Mouse (Mus musculus): Measurements from ENCODE around the gene Ppm1b. TPM values are rescaled to one million over a fixed set of nuclear protein-coding genes. Genes with fewer than 3 reads are reported as not detected.

Ppm1b gene
- polyA plus RNA-seq, 1 experiment from 2014 or later: 90.7 TPM

- Histone ChIP-seq H3K36me3 (ENCODE audit: control insufficient read depth, insufficient read depth, low read length) (no peaks in the 10 kb centered on the region), H3K4me1 (replicated peaks; ENCODE audit: control insufficient read depth, insufficient read depth, low read length) (no peaks in the 10 kb centered on the region), H3K27ac (ENCODE audit: low read depth, low read length) (no peak overlapping the region), H3K9ac (ENCODE audit: low read depth, low read length) (no peak overlapping the region), H3K4me2 (replicated peaks; ENCODE audit: low read depth, low read length) (no peak overlapping the region), H3K27me3 (ENCODE audit: control insufficient read depth, insufficient read depth, low read length) (no peaks in the 10 kb centered on the region), H3K9me3 (ENCODE audit: control insufficient read depth, low read length) (no peaks in the 10 kb centered on the region), H3K4me3 (ENCODE audit: low read depth, low read length) (no peak overlapping the region)
- WGBS: 91% methylated on average over 5 of the region's 5 CpGs
- DNase-seq (ENCODE audit: low spot score): no peak
- ATAC-seq (ENCODE audit: low FRiP score): no peak
Observed at GRCm38 (mm10) chr17:84936809-84937208, 19.7 kb upstream of the Ppm1b start.

GRCm38 (mm10) chr17:84937220-84937619, 19.3 kb upstream of the Ppm1b start:
- no peaks in the 10 kb centered on the region for H3K36me3 ChIP-seq (ENCODE audit: control insufficient read depth, insufficient read depth, low read length)
- DNase-seq (ENCODE audit: low spot score): no peak
- H3K9me3 ChIP-seq (ENCODE audit: control insufficient read depth, low read length): no peaks in the 10 kb centered on the region
- no peak overlapping the region for H3K27ac ChIP-seq (ENCODE audit: low read depth, low read length)
- H3K4me1 ChIP-seq (replicated peaks; ENCODE audit: control insufficient read depth, insufficient read depth, low read length): no peaks in the 10 kb centered on the region
- no peak overlapping the region for H3K4me3 ChIP-seq (ENCODE audit: low read depth, low read length)
- no peak overlapping the region for H3K4me2 ChIP-seq (replicated peaks; ENCODE audit: low read depth, low read length)
- no peaks in the 10 kb centered on the region for H3K27me3 ChIP-seq (ENCODE audit: control insufficient read depth, insufficient read depth, low read length)
- no peak overlapping the region for H3K9ac ChIP-seq (ENCODE audit: low read depth, low read length)
- ATAC-seq (ENCODE audit: low FRiP score): no peak
- 89% methylated on average over 7 of the region's 7 CpGs for WGBS

GRCm38 (mm10) chr17:84938215-84938614, 18.3 kb upstream of the Ppm1b start:
- Histone ChIP-seq H3K9ac (ENCODE audit: low read depth, low read length) (no peak overlapping the region), H3K36me3 (ENCODE audit: control insufficient read depth, insufficient read depth, low read length) (no peaks in the 10 kb centered on the region), H3K27me3 (ENCODE audit: control insufficient read depth, insufficient read depth, low read length) (no peaks in the 10 kb centered on the region), H3K27ac (ENCODE audit: low read depth, low read length) (no peak overlapping the region), H3K4me3 (ENCODE audit: low read depth, low read length) (no peak overlapping the region), H3K9me3 (ENCODE audit: control insufficient read depth, low read length) (no peaks in the 10 kb centered on the region), H3K4me2 (replicated peaks; ENCODE audit: low read depth, low read length) (no peak overlapping the region), H3K4me1 (replicated peaks; ENCODE audit: control insufficient read depth, insufficient read depth, low read length) (no peaks in the 10 kb centered on the region)
- 93% methylated on average over 4 of the region's 4 CpGs for WGBS
- no peak for DNase-seq (ENCODE audit: low spot score)
- ATAC-seq (ENCODE audit: low FRiP score): no peak

- DNase-seq (ENCODE audit: low spot score): no peak
- Histone ChIP-seq H3K4me1 (replicated peaks; ENCODE audit: control insufficient read depth, insufficient read depth, low read length) (no peaks in the 10 kb centered on the region), H3K4me3 (ENCODE audit: low read depth, low read length) (no peak overlapping the region), H3K27ac (ENCODE audit: low read depth, low read length) (no peak overlapping the region), H3K27me3 (ENCODE audit: control insufficient read depth, insufficient read depth, low read length) (no peaks in the 10 kb centered on the region), H3K9me3 (ENCODE audit: control insufficient read depth, low read length) (no peaks in the 10 kb centered on the region), H3K4me2 (replicated peaks; ENCODE audit: low read depth, low read length) (no peak overlapping the region), H3K9ac (ENCODE audit: low read depth, low read length) (no peak overlapping the region), H3K36me3 (ENCODE audit: control insufficient read depth, insufficient read depth, low read length) (no peaks in the 10 kb centered on the region)
- no peak for ATAC-seq (ENCODE audit: low FRiP score)
- WGBS: 83% methylated on average over 9 of the region's 9 CpGs
Observed at GRCm38 (mm10) chr17:84940017-84940731, 16.4 kb upstream of the Ppm1b start.

GRCm38 (mm10) chr17:84941291-84941868, 15.2 kb upstream of the Ppm1b start:
- no peak for DNase-seq (ENCODE audit: low spot score)
- WGBS: 85% methylated on average over 13 of the region's 13 CpGs
- Histone ChIP-seq H3K27me3 (ENCODE audit: control insufficient read depth, insufficient read depth, low read length) (no peaks in the 10 kb centered on the region), H3K4me1 (replicated peaks; ENCODE audit: control insufficient read depth, insufficient read depth, low read length) (no peaks in the 10 kb centered on the region), H3K9ac (ENCODE audit: low read depth, low read length) (no peak overlapping the region), H3K4me3 (ENCODE audit: low read depth, low read length) (no peak overlapping the region), H3K9me3 (ENCODE audit: control insufficient read depth, low read length) (no peaks in the 10 kb centered on the region), H3K27ac (ENCODE audit: low read depth, low read length) (no peak overlapping the region), H3K4me2 (replicated peaks; ENCODE audit: low read depth, low read length) (no peak overlapping the region), H3K36me3 (ENCODE audit: control insufficient read depth, insufficient read depth, low read length) (no peaks in the 10 kb centered on the region)
- no peak for ATAC-seq (ENCODE audit: low FRiP score)

GRCm38 (mm10) chr17:84942358-84943032, 14.0 kb upstream of the Ppm1b start:
- ATAC-seq (ENCODE audit: low FRiP score): no peak
- no peak overlapping the region for H3K9ac ChIP-seq (ENCODE audit: low read depth, low read length)
- H3K27ac ChIP-seq (ENCODE audit: low read depth, low read length): no peak overlapping the region
- H3K4me1 ChIP-seq (replicated peaks; ENCODE audit: control insufficient read depth, insufficient read depth, low read length): no peaks in the 10 kb centered on the region
- no peak overlapping the region for H3K4me3 ChIP-seq (ENCODE audit: low read depth, low read length)
- no peaks in the 10 kb centered on the region for H3K36me3 ChIP-seq (ENCODE audit: control insufficient read depth, insufficient read depth, low read length)
- DNase-seq (ENCODE audit: low spot score): no peak
- no peaks in the 10 kb centered on the region for H3K9me3 ChIP-seq (ENCODE audit: control insufficient read depth, low read length)
- WGBS: 92% methylated on average over 10 of the region's 10 CpGs
- H3K27me3 ChIP-seq (ENCODE audit: control insufficient read depth, insufficient read depth, low read length): no peaks in the 10 kb centered on the region
- H3K4me2 ChIP-seq (replicated peaks; ENCODE audit: low read depth, low read length): no peak overlapping the region

- Histone ChIP-seq H3K4me2 (replicated peaks; ENCODE audit: low read depth, low read length) (no peak overlapping the region), H3K4me1 (replicated peaks; ENCODE audit: control insufficient read depth, insufficient read depth, low read length) (no peaks in the 10 kb centered on the region), H3K4me3 (ENCODE audit: low read depth, low read length) (no peak overlapping the region), H3K27ac (ENCODE audit: low read depth, low read length) (no peak overlapping the region), H3K27me3 (ENCODE audit: control insufficient read depth, insufficient read depth, low read length) (no peaks in the 10 kb centered on the region), H3K36me3 (ENCODE audit: control insufficient read depth, insufficient read depth, low read length) (no peaks in the 10 kb centered on the region), H3K9ac (ENCODE audit: low read depth, low read length) (no peak overlapping the region), H3K9me3 (ENCODE audit: control insufficient read depth, low read length) (no peaks in the 10 kb centered on the region)
- WGBS: 66% methylated on average over 2 of the region's 2 CpGs
- no peak for ATAC-seq (ENCODE audit: low FRiP score)
- no peak for DNase-seq (ENCODE audit: low spot score)
Observed at GRCm38 (mm10) chr17:84943033-84943393, 13.5 kb upstream of the Ppm1b start.

GRCm38 (mm10) chr17:84944348-84944747, 12.2 kb upstream of the Ppm1b start:
- no peak for ATAC-seq (ENCODE audit: low FRiP score)
- no peak overlapping the region for H3K27ac ChIP-seq (ENCODE audit: low read depth, low read length)
- H3K4me1 ChIP-seq (replicated peaks; ENCODE audit: control insufficient read depth, insufficient read depth, low read length): no peaks in the 10 kb centered on the region
- no peak overlapping the region for H3K4me2 ChIP-seq (replicated peaks; ENCODE audit: low read depth, low read length)
- 86% methylated on average over 6 of the region's 6 CpGs for WGBS
- DNase-seq (ENCODE audit: low spot score): no peak
- H3K9ac ChIP-seq (ENCODE audit: low read depth, low read length): no peak overlapping the region
- H3K4me3 ChIP-seq (ENCODE audit: low read depth, low read length): no peak overlapping the region
- H3K36me3 ChIP-seq (ENCODE audit: control insufficient read depth, insufficient read depth, low read length): no peaks in the 10 kb centered on the region
- no peaks in the 10 kb centered on the region for H3K9me3 ChIP-seq (ENCODE audit: control insufficient read depth, low read length)
- H3K27me3 ChIP-seq (ENCODE audit: control insufficient read depth, insufficient read depth, low read length): no peaks in the 10 kb centered on the region

- Histone ChIP-seq H3K27me3 (ENCODE audit: control insufficient read depth, insufficient read depth, low read length) (no peaks in the 10 kb centered on the region), H3K36me3 (ENCODE audit: control insufficient read depth, insufficient read depth, low read length) (no peaks in the 10 kb centered on the region), H3K4me1 (replicated peaks; ENCODE audit: control insufficient read depth, insufficient read depth, low read length) (no peaks in the 10 kb centered on the region), H3K27ac (ENCODE audit: low read depth, low read length) (no peak overlapping the region), H3K9me3 (ENCODE audit: control insufficient read depth, low read length) (no peaks in the 10 kb centered on the region), H3K4me2 (replicated peaks; ENCODE audit: low read depth, low read length) (no peak overlapping the region), H3K4me3 (ENCODE audit: low read depth, low read length) (no peak overlapping the region), H3K9ac (ENCODE audit: low read depth, low read length) (no peak overlapping the region)
- DNase-seq (ENCODE audit: low spot score): no peak
- 95% methylated on average over 5 of the region's 5 CpGs for WGBS
- no peak for ATAC-seq (ENCODE audit: low FRiP score)
Observed at GRCm38 (mm10) chr17:84952521-84952920, 4.0 kb upstream of the Ppm1b start.
